In genomic region chr7:126463004-126463403, GRCm38 (mm10) we compare ENCODE assay signal across 11 mouse cellular contexts. TPM values are rescaled to one million over a fixed set of nuclear protein-coding genes. Genes with fewer than 3 reads are reported as not detected.
DNase-seq lines count a peak whose midpoint lies in the region; ATAC-seq lines count a peak whose summit lies in the region.
"Had no signal": no experiment of that assay in that cellular context is flagged by ENCODE, and none has a peak within 500 bp of the region (broad histone marks: within the 10 kb centered on the region; RNA-seq: fewer than 3 reads in every experiment).

Atp2a1 (minus strand) TSS chr7:126463108.

- H3K4me1 ChIP-seq in forebrain, embryonic 10.5 days: peaks cover 19% of the 10 kb centered on the region
- no peaks in the 10 kb centered on the region for H3K4me1 ChIP-seq in forebrain, embryonic 14.5 days (ENCODE audit: control insufficient read depth, insufficient read depth, low read length)
- peaks cover 42% of the 10 kb centered on the region for H3K4me1 ChIP-seq in liver, embryonic 13.5 days (replicated peaks)
- H3K4me1 ChIP-seq in liver, embryonic 12.5 days: peaks cover 48% of the 10 kb centered on the region
- H3K4me1 ChIP-seq in embryonic facial prominence, embryonic 10.5 days: peaks cover 60% of the 10 kb centered on the region
- H3K4me1 ChIP-seq in limb, embryonic 11.5 days (ENCODE audit: control insufficient read depth, insufficient read depth, low read length): peaks cover 11% of the 10 kb centered on the region

- no peak within 1 kb of the TSS for H3K4me2 ChIP-seq in forebrain, embryonic 14.5 days (ENCODE audit: low read length)
- no peak within 1 kb of the TSS for H3K4me2 ChIP-seq in liver, embryonic 13.5 days
- H3K4me2 ChIP-seq in liver, embryonic 12.5 days: no peak within 1 kb of the TSS
- H3K4me2 ChIP-seq in limb, embryonic 11.5 days (ENCODE audit: low read depth, severe bottlenecking): peak within 1 kb of the TSS; percentile 1; the same call in 1 of the 2 replicates
- H3K4me2 ChIP-seq: liver, embryonic 11.5 days had no signal

- no peak within 1 kb of the TSS for H3K4me3 ChIP-seq in forebrain, embryonic 10.5 days
- H3K4me3 ChIP-seq in forebrain, embryonic 14.5 days (ENCODE audit: low read depth, low read length): no peak within 1 kb of the TSS
- no peak within 1 kb of the TSS for H3K4me3 ChIP-seq in liver, embryonic 13.5 days (replicated peaks)
- H3K4me3 ChIP-seq in liver, embryonic 12.5 days: no peak within 1 kb of the TSS
- H3K4me3 ChIP-seq in embryonic facial prominence, embryonic 10.5 days: peak within 1 kb of the TSS; percentile 12; the same call in 1 of the 2 replicates
- peak within 1 kb of the TSS; percentile 8 for H3K4me3 ChIP-seq in limb, embryonic 11.5 days (ENCODE audit: low read depth, low read length)
- H3K4me3 ChIP-seq: midbrain, embryonic 10.5 days had no signal

- no peak for ATAC-seq in forebrain, embryonic 14.5 days
- ATAC-seq in liver, embryonic 13.5 days (ENCODE audit: low read depth): no peak
- ATAC-seq in liver, embryonic 12.5 days: no peak
- ATAC-seq in limb, embryonic 11.5 days (ENCODE audit: insufficient number of reproducible peaks, low FRiP score, low TSS enrichment, low read depth): no peak

- H3K36me3 ChIP-seq in forebrain, embryonic 10.5 days (replicated peaks): peaks cover 27% of the 10 kb centered on the region
- H3K36me3 ChIP-seq in forebrain, embryonic 14.5 days (ENCODE audit: control insufficient read depth, insufficient read depth, low read length): peaks cover 19% of the 10 kb centered on the region
- peaks cover 18% of the 10 kb centered on the region for H3K36me3 ChIP-seq in liver, embryonic 13.5 days
- H3K36me3 ChIP-seq in liver, embryonic 12.5 days: peaks cover 18% of the 10 kb centered on the region
- H3K36me3 ChIP-seq in embryonic facial prominence, embryonic 10.5 days (replicated peaks): peaks cover 25% of the 10 kb centered on the region
- peaks cover 6% of the 10 kb centered on the region; the same call in 1 of the 2 replicates for H3K36me3 ChIP-seq in limb, embryonic 11.5 days (ENCODE audit: control insufficient read depth, insufficient read depth, low read length)

- no peaks in the 10 kb centered on the region for H3K27me3 ChIP-seq in forebrain, embryonic 10.5 days (ENCODE audit: poor library complexity, severe bottlenecking)
- no peaks in the 10 kb centered on the region for H3K27me3 ChIP-seq in forebrain, embryonic 14.5 days (replicated peaks; ENCODE audit: control insufficient read depth, insufficient read depth, low read length)
- no peaks in the 10 kb centered on the region; the same call in 1 of the 2 replicates for H3K27me3 ChIP-seq in liver, embryonic 13.5 days
- H3K27me3 ChIP-seq in liver, embryonic 12.5 days (replicated peaks): peaks cover 21% of the 10 kb centered on the region
- 0 out of 2 replicates have a peak, but pooled peaks cover 11% of the 10 kb centered on the region for H3K27me3 ChIP-seq in embryonic facial prominence, embryonic 10.5 days (replicated peaks; ENCODE audit: low read depth, poor library complexity, severe bottlenecking)
- no peaks in the 10 kb centered on the region for H3K27me3 ChIP-seq in limb, embryonic 11.5 days (ENCODE audit: control insufficient read depth, insufficient read depth, low read length)

- intact Hi-C loops in left cerebral cortex, postnatal 25 days (cut with DNase I): no loop called here

- H3K27ac ChIP-seq in forebrain, embryonic 10.5 days: peak within 1 kb of the TSS; percentile 57; the same call in 1 of the 2 replicates
- no peak within 1 kb of the TSS for H3K27ac ChIP-seq in forebrain, embryonic 14.5 days (ENCODE audit: low read depth, low read length)
- peak within 1 kb of the TSS; percentile 13; the same call in 1 of the 2 replicates for H3K27ac ChIP-seq in liver, embryonic 13.5 days
- H3K27ac ChIP-seq in liver, embryonic 12.5 days: no peak within 1 kb of the TSS
- peak within 1 kb of the TSS; percentile 63 for H3K27ac ChIP-seq in embryonic facial prominence, embryonic 10.5 days (replicated peaks)
- H3K27ac ChIP-seq in limb, embryonic 11.5 days (replicated peaks; ENCODE audit: low read depth, low read length): 0 out of 2 replicates have a peak within 1 kb of the TSS, but pooled peaks have one; percentile 42
- H3K27ac ChIP-seq: midbrain, embryonic 10.5 days had no signal

- no peak within 1 kb of the TSS for H3K9ac ChIP-seq in forebrain, embryonic 14.5 days (ENCODE audit: low read length)
- no peak within 1 kb of the TSS for H3K9ac ChIP-seq in liver, embryonic 13.5 days
- H3K9ac ChIP-seq in liver, embryonic 12.5 days: no peak within 1 kb of the TSS; the same call in 1 of the 2 replicates
- H3K9ac ChIP-seq in limb, embryonic 11.5 days (ENCODE audit: low read length): no peak within 1 kb of the TSS

- 53% methylated on average over 5 of the region's 5 CpGs for WGBS in forebrain, embryonic 10.5 days
- 58% methylated on average over 5 of the region's 5 CpGs for WGBS in forebrain, embryonic 14.5 days
- 46% methylated on average over 5 of the region's 5 CpGs for WGBS in liver, embryonic 13.5 days (ENCODE audit: insufficient replicate concordance)
- WGBS in liver, embryonic 12.5 days (ENCODE audit: insufficient replicate concordance): 59% methylated on average over 5 of the region's 5 CpGs
- WGBS in embryonic facial prominence, embryonic 10.5 days: 45% methylated on average over 5 of the region's 5 CpGs
- 36% methylated on average over 5 of the region's 5 CpGs for WGBS in limb, embryonic 11.5 days

- DNase-seq in forebrain, embryonic 10.5 days (ENCODE audit: extremely low spot score, low spot score): no peak
- no peak for DNase-seq in forebrain, embryonic 14.5 days (ENCODE audit: low spot score)
- DNase-seq in liver, embryonic 13.5 days: no peak
- DNase-seq in embryonic facial prominence, embryonic 10.5 days (ENCODE audit: low spot score): no peak
- no peak for DNase-seq in limb, embryonic 11.5 days (ENCODE audit: low spot score)
- no peak for DNase-seq in layer of hippocampus, adult 9-10 months (ENCODE audit: low spot score)
- no peak for DNase-seq in left cerebral cortex, postnatal 25 days (ENCODE audit: low spot score in 2 of 2)
- DNase-seq: cerebellum, adult 9-10 months had no signal

- no peaks in the 10 kb centered on the region for H3K9me3 ChIP-seq in forebrain, embryonic 10.5 days
- no peaks in the 10 kb centered on the region for H3K9me3 ChIP-seq in forebrain, embryonic 14.5 days (replicated peaks; ENCODE audit: control insufficient read depth, low read length)
- no peaks in the 10 kb centered on the region for H3K9me3 ChIP-seq in liver, embryonic 13.5 days (replicated peaks)
- H3K9me3 ChIP-seq in liver, embryonic 12.5 days (replicated peaks): no peaks in the 10 kb centered on the region
- no peaks in the 10 kb centered on the region for H3K9me3 ChIP-seq in embryonic facial prominence, embryonic 10.5 days
- H3K9me3 ChIP-seq in limb, embryonic 11.5 days (ENCODE audit: control insufficient read depth, low read length): no peaks in the 10 kb centered on the region
- H3K9me3 ChIP-seq: midbrain, embryonic 10.5 days had no signal

RNA-seq across cellular contexts. Expression of gene Atp2a1, which starts in this region (rescaled TPM):
- polyA plus RNA-seq in forebrain, embryonic 10.5 days (2016; fragmentation: Nextera tagmentation; extraction: Ambion mirVana): 0.33 TPM in 2 replicates
- polyA plus RNA-seq in forebrain, embryonic 14.5 days (2014; fragmentation: Nextera tagmentation; extraction: Ambion mirVana): 0.12 and 0.24 TPM in 2 replicates
- 1.1 and 2.4 TPM in 2 replicates for polyA plus RNA-seq in liver, embryonic 13.5 days (2015; fragmentation: Nextera tagmentation; extraction: Ambion mirVana)
- polyA plus RNA-seq in liver, embryonic 12.5 days (2016; fragmentation: Nextera tagmentation; extraction: Ambion mirVana): 0.17 and 1.5 TPM in 2 replicates
- 1.8 and 2.5 TPM in 2 replicates for polyA plus RNA-seq in embryonic facial prominence, embryonic 10.5 days (2016; fragmentation: Nextera tagmentation; extraction: Ambion mirVana)
- 16.0 and 18.8 TPM in 2 replicates for polyA plus RNA-seq in limb, embryonic 11.5 days (2014; fragmentation: Nextera tagmentation; extraction: Ambion mirVana)
- under 1 TPM; 0.32 to 0.39 TPM for total RNA-seq in left cerebral cortex, postnatal 25 days (2021)

Comparison
In these comparisons a context has a peak if more than half of its experiments do, and no peak if none do; other contexts are left out.
1. H3K27ac ChIP-seq: peak in forebrain, embryonic 10.5 days (single experiment), liver, embryonic 13.5 days (single experiment), embryonic facial prominence, embryonic 10.5 days (single experiment) and limb, embryonic 11.5 days (single experiment); none in forebrain, embryonic 14.5 days (single experiment) and liver, embryonic 12.5 days (single experiment).
2. H3K4me3 ChIP-seq: peak in embryonic facial prominence, embryonic 10.5 days (single experiment) and limb, embryonic 11.5 days (single experiment); none in forebrain, embryonic 10.5 days (single experiment), forebrain, embryonic 14.5 days (single experiment), liver, embryonic 13.5 days (single experiment) and liver, embryonic 12.5 days (single experiment).